Mouse (Mus musculus) liver, adult 2 months (tissue): ENCODE measurements at regions not wholly inside any gene's neighbourhood (a gene's known extent, or its start where the extent isn't known, plus 50 kb on each side); places are given as distances from the start of the nearest gene placed in this dataset.
"Not testable (repeated sequence)": the region's sequence is repeated elsewhere in the genome, so short reads cannot be mapped to it uniquely, and the experiment has no call there.

ENCODE experiments used
- DNase-seq: peaks from one replicate; pipeline ENCODE4 v3.0.0-alpha.2; 2011; ENCODE audit warnings: low read depth, low spot score; ENCODE audit errors: extremely low read depth
- H3K27ac ChIP-seq: fragments of 200-500 bp; replicated peaks from 2 replicates; pipeline ENCODE4 v1.5.1; 2012; ENCODE audit warnings: low read depth, mild to moderate bottlenecking, control low read depth, inconsistent platforms, low read length; ENCODE audit not compliant: insufficient read depth
- H3K27me3 ChIP-seq: fragments of 200-500 bp; 2 replicates; pipeline ENCODE4 v1.6.1; 2012; ENCODE audit warnings: mild to moderate bottlenecking, moderate library complexity, low read length, inconsistent platforms; ENCODE audit not compliant: control insufficient read depth, insufficient read depth
- H3K36me3 ChIP-seq: fragments of 200-500 bp; 2 replicates; pipeline ENCODE4 v1.6.1; 2012; ENCODE audit warnings: low read length, inconsistent platforms; ENCODE audit not compliant: control insufficient read depth, insufficient read depth
- H3K4me1 ChIP-seq: fragments of 200-500 bp; 2 replicates; pipeline ENCODE4 v1.6.1; 2011; ENCODE audit warnings: low read length; ENCODE audit not compliant: control insufficient read depth, insufficient read depth
- H3K4me3 ChIP-seq: fragments of 200-500 bp; 2 replicates; pipeline ENCODE4 v1.5.1; 2011; ENCODE audit warnings: low read depth, mild to moderate bottlenecking, control low read depth, low read length, moderate library complexity; ENCODE audit not compliant: insufficient read depth
- H3K79me2 ChIP-seq: fragments of 200-500 bp; 2 replicates; pipeline ENCODE4 v1.6.1; 2012; ENCODE audit warnings: inconsistent platforms, mild to moderate bottlenecking, low read length, moderate library complexity; ENCODE audit not compliant: control insufficient read depth, insufficient read depth
- H3K9ac ChIP-seq: fragments of 200-500 bp; 2 replicates; pipeline ENCODE4 v1.6.1; 2012; ENCODE audit warnings: low read depth, mild to moderate bottlenecking, control low read depth, inconsistent platforms, low read length
- CTCF ChIP-seq: fragments of 200-500 bp; IDR thresholded peaks from 2 replicates; pipeline ENCODE4 v1.5.1; 2011; ENCODE audit warnings: low read depth, low read length, control low read depth
- POLR2A ChIP-seq: fragments of 200-500 bp; IDR thresholded peaks from 2 replicates; pipeline ENCODE4 v1.6.1; 2011; ENCODE audit warnings: low read length, control low read depth; ENCODE audit not compliant: insufficient read depth; ENCODE audit errors: extremely low read depth
- WGBS: fragments of 180-500 bp; shearing (Covaris S2); methylation state at CpG from one replicate; pipeline ENCODE4 v1.1.7; 2018; 5-methylcytosine and 5-hydroxymethylcytosine counted together

- H3K4me1 ChIP-seq: no peaks in the 10 kb centered on the region
- no peak for TF ChIP-seq POLR2A
- no peak for TF ChIP-seq CTCF
- H3K27me3 ChIP-seq: no peaks in the 10 kb centered on the region
- no peaks in the 10 kb centered on the region for H3K36me3 ChIP-seq
- no peak overlapping the region for H3K27ac ChIP-seq
- no peak overlapping the region for H3K9ac ChIP-seq
- DNase-seq: no peak
- WGBS: 85% methylated on average over 3 of the region's 3 CpGs
- H3K4me3 ChIP-seq: no peak overlapping the region
- H3K79me2 ChIP-seq: no peaks in the 10 kb centered on the region
Measured at GRCm38 (mm10) chr8:96047686-96048085, 159.3 kb upstream of the Got2 start.

GRCm38 (mm10) chr8:96042335-96042734 lies 154.0 kb upstream of the Got2 start:
- Histone ChIP-seq H3K4me1 (no peaks in the 10 kb centered on the region), H3K36me3 (no peaks in the 10 kb centered on the region), H3K27ac (no peak overlapping the region), H3K4me3 (no peak overlapping the region), H3K9ac (no peak overlapping the region), H3K27me3 (no peaks in the 10 kb centered on the region), H3K79me2 (no peaks in the 10 kb centered on the region)
- DNase-seq: no peak
- WGBS: 67% methylated on average over 5 of the region's 5 CpGs
- TF ChIP-seq POLR2A (no peak), CTCF (no peak)

GRCm38 (mm10) chr8:96040216-96040615 lies 151.9 kb upstream of the Got2 start:
- Histone ChIP-seq H3K27me3 (no peaks in the 10 kb centered on the region), H3K36me3 (no peaks in the 10 kb centered on the region), H3K9ac (no peak overlapping the region), H3K4me3 (no peak overlapping the region), H3K27ac (no peak overlapping the region), H3K79me2 (no peaks in the 10 kb centered on the region), H3K4me1 (no peaks in the 10 kb centered on the region)
- 24% methylated on average over 1 of the region's 1 CpGs for WGBS
- TF ChIP-seq POLR2A: no peak
- no peak for TF ChIP-seq CTCF
- DNase-seq: no peak

- not testable (repeated sequence) for DNase-seq, H3K36me3 ChIP-seq, H3K4me3 ChIP-seq, H3K4me1 ChIP-seq, H3K27me3 ChIP-seq, H3K79me2 ChIP-seq, H3K27ac ChIP-seq, H3K9ac ChIP-seq
- WGBS: 84% methylated on average over 3 of the region's 3 CpGs
Measured at GRCm38 (mm10) chr8:96018742-96019141, 130.4 kb upstream of the Got2 start.

GRCm38 (mm10) chr8:96012002-96012401 lies 123.7 kb upstream of the Got2 start:
- Histone ChIP-seq H3K4me1 (no peaks in the 10 kb centered on the region), H3K36me3 (no peaks in the 10 kb centered on the region), H3K27me3 (no peaks in the 10 kb centered on the region), H3K9ac (no peak overlapping the region), H3K27ac (no peak overlapping the region), H3K4me3 (no peak overlapping the region), H3K79me2 (no peaks in the 10 kb centered on the region)
- TF ChIP-seq POLR2A (no peak), CTCF (no peak)
- 91% methylated on average over 1 of the region's 1 CpGs for WGBS
- DNase-seq: no peak

- TF ChIP-seq POLR2A (no peak), CTCF (no peak)
- DNase-seq: no peak
- Histone ChIP-seq H3K36me3 (no peaks in the 10 kb centered on the region), H3K4me3 (no peak overlapping the region), H3K9ac (no peak overlapping the region), H3K27ac (no peak overlapping the region), H3K79me2 (no peaks in the 10 kb centered on the region), H3K4me1 (no peaks in the 10 kb centered on the region), H3K27me3 (no peaks in the 10 kb centered on the region)
- WGBS: 80% methylated on average over 8 of the region's 8 CpGs
Measured at GRCm38 (mm10) chr8:95991826-95992463, 103.6 kb upstream of the Got2 start.
